Mouse (Mus musculus) left cerebral cortex, adult 9 months (tissue): ENCODE results near the gene Btbd3.
A peak's percentile ranks its signal among the peaks of the same experiment; 100 is the strongest.
"Not testable (repeated sequence)": the region's sequence is repeated elsewhere in the genome, so short reads cannot be mapped to it uniquely, and the experiment has no call there.

Source experiments
- DNase-seq, 2 experiments: peaks; one replicate each; pipeline ENCODE4 v3.0.0; 2022; ENCODE audit warnings: low spot score in 2 of 2

Btbd3 gene

GRCm38 (mm10) chr2:138278853-138279640 lies 22.7 kb downstream of the Btbd3 start:
- no peak for DNase-seq

GRCm38 (mm10) chr2:138279641-138280040 lies 23.3 kb downstream of the Btbd3 start:
- DNase-seq, result no peak

- DNase-seq, result no peak
Measured at GRCm38 (mm10) chr2:138280225-138280711, 23.9 kb downstream of the Btbd3 start.

- DNase-seq, result peak in 1 of 2 experiments; percentile 43
Measured at GRCm38 (mm10) chr2:138281550-138282201, 25.3 kb downstream of the Btbd3 start.

GRCm38 (mm10) chr2:138283372-138283771 lies 27.0 kb downstream of the Btbd3 start:
- DNase-seq, result no peak

- DNase-seq, result no peak
Measured at GRCm38 (mm10) chr2:138283856-138284255, 27.5 kb downstream of the Btbd3 start.

GRCm38 (mm10) chr2:138285811-138286210 lies 29.4 kb downstream of the Btbd3 start:
- no peak for DNase-seq

- DNase-seq, result no peak
Measured at GRCm38 (mm10) chr2:138290154-138290553, 33.8 kb downstream of the Btbd3 start.

GRCm38 (mm10) chr2:138294286-138294685 lies 37.9 kb downstream of the Btbd3 start:
- no peak for DNase-seq

GRCm38 (mm10) chr2:138306236-138306635 lies 49.9 kb downstream of the Btbd3 start:
- no peak for DNase-seq

GRCm38 (mm10) chr2:138315644-138316043 lies 59.3 kb downstream of the Btbd3 start:
- DNase-seq, result no peak

- no peak for DNase-seq
Measured at GRCm38 (mm10) chr2:138320408-138320807, 64.0 kb downstream of the Btbd3 start.

- no peak for DNase-seq
Measured at GRCm38 (mm10) chr2:138321041-138321481, 64.7 kb downstream of the Btbd3 start.

GRCm38 (mm10) chr2:138322270-138323114 lies 66.1 kb downstream of the Btbd3 start:
- DNase-seq, result peak in 1 of 2 experiments; percentile 19

- no peak for DNase-seq
Measured at GRCm38 (mm10) chr2:138326367-138326766, 70.0 kb downstream of the Btbd3 start.

GRCm38 (mm10) chr2:138334198-138334597 lies 77.8 kb downstream of the Btbd3 start:
- DNase-seq, result not testable (repeated sequence)

GRCm38 (mm10) chr2:138337886-138338494 lies 81.6 kb downstream of the Btbd3 start:
- no peak for DNase-seq

- DNase-seq, result no peak
Measured at GRCm38 (mm10) chr2:138338524-138338923, 82.2 kb downstream of the Btbd3 start.

GRCm38 (mm10) chr2:138355366-138355765 lies 99.0 kb downstream of the Btbd3 start:
- no peak for DNase-seq

- no peak for DNase-seq
Measured at GRCm38 (mm10) chr2:138362474-138362873, 106.1 kb downstream of the Btbd3 start.

- DNase-seq, result no peak
Measured at GRCm38 (mm10) chr2:138365391-138365790, 109.0 kb downstream of the Btbd3 start.

GRCm38 (mm10) chr2:138374556-138374955 lies 118.2 kb downstream of the Btbd3 start:
- no peak for DNase-seq
